Mouse (Mus musculus) E14TG2a.4 (cell line): ENCODE measurements at regions not wholly inside any gene's neighbourhood (a gene's known extent, or its start where the extent isn't known, plus 50 kb on each side); places are given as distances from the start of the nearest gene placed in this dataset.

Experiments used
- CTCF ChIP-seq: conservative IDR thresholded peaks from 2 replicates; pipeline ENCODE4 v1.5.1; 2014; ENCODE audit warnings: low read length
- NANOG ChIP-seq: IDR thresholded peaks from 2 replicates; pipeline ENCODE4 v1.6.1; 2014; ENCODE audit warnings: borderline replicate concordance, low read length, mixed read lengths
- POU5F1 ChIP-seq: IDR thresholded peaks from 2 replicates; pipeline ENCODE4 v1.6.1; 2014; ENCODE audit warnings: low read length, borderline replicate concordance

GRCm38 (mm10) chr6:134324001-134324400 is 72.1 kb upstream of the Bcl2l14 start:
- no peak for TF ChIP-seq CTCF
- TF ChIP-seq NANOG, result no peak
- no peak for TF ChIP-seq POU5F1
